ENCODE assay signal across 20 mouse cellular contexts in genomic region chr7:4518487-4518886, GRCm38 (mm10). TPM values are rescaled to one million over a fixed set of nuclear protein-coding genes. Genes with fewer than 3 reads are reported as not detected.
A peak's percentile ranks its signal among the peaks of the same experiment; 100 is the strongest.
DNase-seq lines count a peak whose midpoint lies in the region; ATAC-seq and TF ChIP-seq lines count a peak whose summit lies in the region.
"Had no signal": no experiment of that assay in that cellular context is flagged by ENCODE, and none has a peak within 500 bp of the region (broad histone marks: within the 10 kb centered on the region; RNA-seq: fewer than 3 reads in every experiment).

No protein-coding gene starts in this region.

- TF ChIP-seq POLR2A in lung, adult 2 months (IDR thresholded peaks at IDR 0.05; ENCODE audit: borderline replicate concordance, extremely low read depth, low read depth, low read length), result no peak

- no peak for DNase-seq in heart, embryonic 10.5 days (ENCODE audit: low spot score)
- DNase-seq in heart, adult 9 months (ENCODE audit: low spot score in 2 of 2), result no peak
- peak; percentile 22 for DNase-seq in G1E (ENCODE audit: low spot score)
- DNase-seq in naive thymus-derived CD4-positive, alpha-beta T cell, adult 2 months (ENCODE audit: low read depth), result peak; percentile 51
- DNase-seq in lung, adult 2 months, result no peak
- DNase-seq: cerebellum, postnatal 10 days; embryo, embryonic 11 days; gastrocnemius, postnatal 14 days; liver; lung, embryonic 14.5 days; lung, postnatal 4 days had no signal

- no peak for TF ChIP-seq CTCF in G1E (IDR thresholded peaks at IDR 0.05; ENCODE audit: low read depth, low read length)
- no peak for TF ChIP-seq CTCF in lung, adult 2 months (IDR thresholded peaks at IDR 0.05; ENCODE audit: insufficient read depth, low read length)

- 57% methylated on average over 1 of the region's 1 CpGs for WGBS in heart, embryonic 10.5 days
- 34% methylated on average over 1 of the region's 1 CpGs for WGBS in lung, adult 2 months

- peak overlapping the region; percentile 32; the same call in 1 of the 2 replicates for H3K4me3 ChIP-seq in heart, embryonic 10.5 days
- peak overlapping the region; percentile 5 for H3K4me3 ChIP-seq in megakaryocyte, embryonic 14.5 days (replicated peaks)
- no peak overlapping the region for H3K4me3 ChIP-seq in G1E (ENCODE audit: low read depth, low read length)
- H3K4me3 ChIP-seq in lung, adult 2 months (replicated peaks; ENCODE audit: extremely low read depth, low read depth, low read length), result no peak overlapping the region
- H3K4me3 ChIP-seq: embryonic facial prominence, embryonic 15.5 days; hindbrain, embryonic 12.5 days; kidney, embryonic 15.5 days; midbrain, embryonic 12.5 days; neural tube, embryonic 15.5 days had no signal

- no peak overlapping the region for H3K27ac ChIP-seq in heart, embryonic 10.5 days
- H3K27ac ChIP-seq: embryonic facial prominence, embryonic 15.5 days; hindbrain, embryonic 12.5 days; kidney, embryonic 15.5 days; midbrain, embryonic 12.5 days; neural tube, embryonic 15.5 days had no signal

- no peak; the same call in 1 of the 2 replicates for ATAC-seq in megakaryocyte, adult 5-6 weeks (ENCODE audit: poor library complexity, severe bottlenecking)
- peak; percentile 15; the same call in 1 of the 2 replicates for ATAC-seq in G1E (ENCODE audit: extremely low read depth, insufficient number of reproducible peaks, low FRiP score, poor library complexity, severe bottlenecking)
- ATAC-seq in erythroblast, adult 5-6 weeks (replicated peaks; ENCODE audit: low FRiP score, poor library complexity, severe bottlenecking), result no peak
- ATAC-seq: intestine, embryonic 16.5 days had no signal

- H3K4me1 ChIP-seq in heart, embryonic 10.5 days, result peaks cover 74% of the 10 kb centered on the region
- H3K4me1 ChIP-seq in megakaryocyte, embryonic 14.5 days, result peaks cover 73% of the 10 kb centered on the region
- peaks cover 14% of the 10 kb centered on the region for H3K4me1 ChIP-seq in G1E (ENCODE audit: insufficient read depth, low read depth, low read length)
- H3K4me1 ChIP-seq in lung, adult 2 months (ENCODE audit: control insufficient read depth, insufficient read depth, low read length), result no peaks in the 10 kb centered on the region

- H3K9me3 ChIP-seq in heart, embryonic 10.5 days, result no peaks in the 10 kb centered on the region; the same call in 1 of the 2 replicates
- H3K9me3 ChIP-seq in megakaryocyte, embryonic 14.5 days, result no peaks in the 10 kb centered on the region
- no peaks in the 10 kb centered on the region for H3K9me3 ChIP-seq in G1E (replicated peaks)
- H3K9me3 ChIP-seq: embryonic facial prominence, embryonic 15.5 days; hindbrain, embryonic 12.5 days; kidney, embryonic 15.5 days; midbrain, embryonic 12.5 days; neural tube, embryonic 15.5 days had no signal

- H3K36me3 ChIP-seq in heart, embryonic 10.5 days, result peaks cover 26% of the 10 kb centered on the region
- no peaks in the 10 kb centered on the region for H3K36me3 ChIP-seq in megakaryocyte, embryonic 14.5 days (replicated peaks; ENCODE audit: low read length)
- no peaks in the 10 kb centered on the region for H3K36me3 ChIP-seq in G1E (replicated peaks)
- H3K36me3 ChIP-seq: embryonic facial prominence, embryonic 15.5 days; hindbrain, embryonic 12.5 days; kidney, embryonic 15.5 days; midbrain, embryonic 12.5 days; neural tube, embryonic 15.5 days had no signal

- H3K27me3 ChIP-seq in heart, embryonic 10.5 days (ENCODE audit: insufficient read depth, poor library complexity, severe bottlenecking), result peaks cover 9% of the 10 kb centered on the region; the same call in 1 of the 2 replicates
- H3K27me3 ChIP-seq in megakaryocyte, embryonic 14.5 days (replicated peaks), result peaks cover 12% of the 10 kb centered on the region
- H3K27me3 ChIP-seq in G1E (ENCODE audit: insufficient read depth, low read length), result peaks cover 41% of the 10 kb centered on the region
- H3K27me3 ChIP-seq: embryonic facial prominence, embryonic 15.5 days; kidney, embryonic 15.5 days had no signal

RNA-seq across cellular contexts. Expression of gene Tnnt1, which starts 2.3 kb away (rescaled TPM):
- 97.0 and 167 TPM in 2 replicates for polyA plus RNA-seq in heart, embryonic 10.5 days (2016; fragmentation: Nextera tagmentation; extraction: Ambion mirVana)
- polyA plus RNA-seq in megakaryocyte, embryonic 14.5 days (2012; ENCODE audit: insufficient read depth, low replicate concordance), result 38.2 TPM in 1 of 2 replicates, not detected in the other
- total RNA-seq in megakaryocyte, adult 5-6 weeks (2015), result 2.6 and 5.8 TPM in 2 replicates
- total RNA-seq in megakaryocyte, adult 5-6 weeks (2017), result 8.6 and 13.4 TPM in 2 replicates
- not detected in 2 replicates for total RNA-seq in G1E (2014; fragmentation: Nextera tagmentation)
- total RNA-seq in G1E (2017), result 0.17 TPM in 1 of 2 replicates, not detected in the other
- polyA plus RNA-seq in G1E (2012), result 0.22 and 0.35 TPM in 2 replicates
- 0.81 and 0.89 TPM in 2 replicates for polyA plus RNA-seq in lung, adult 2 months (2012; rRNA removed)
- 1.3 TPM in 1 of 2 replicates, not detected in the other for total RNA-seq in erythroblast, adult 5-6 weeks (2015; ENCODE audit: low replicate concordance)
- 3.8 and 7.2 TPM in 2 replicates for total RNA-seq in erythroblast, adult 5-6 weeks (2017; ENCODE audit: low replicate concordance)

RNA-seq across cellular contexts. Expression of gene Tnni3, which starts 5.5 kb away (rescaled TPM):
- 960 and 1,463 TPM in 2 replicates for polyA plus RNA-seq in heart, embryonic 10.5 days (2016; fragmentation: Nextera tagmentation; extraction: Ambion mirVana)
- polyA plus RNA-seq in megakaryocyte, embryonic 14.5 days (2012; ENCODE audit: insufficient read depth, low replicate concordance), result 3.9 TPM in 1 of 2 replicates, not detected in the other
- total RNA-seq in megakaryocyte, adult 5-6 weeks (2015), result 5.1 and 8.8 TPM in 2 replicates
- total RNA-seq in megakaryocyte, adult 5-6 weeks (2017), result 1.7 TPM in 1 of 2 replicates, not detected in the other
- not detected in 2 replicates for total RNA-seq in G1E (2014; fragmentation: Nextera tagmentation)
- 0.41 TPM in 1 of 2 replicates, not detected in the other for total RNA-seq in G1E (2017)
- polyA plus RNA-seq in G1E (2012), result 0.15 TPM in 1 of 2 replicates, not detected in the other
- polyA plus RNA-seq in lung, adult 2 months (2012; rRNA removed), result 428 and 438 TPM in 2 replicates
- not detected in 2 replicates for total RNA-seq in erythroblast, adult 5-6 weeks (2015; ENCODE audit: low replicate concordance)
- not detected in 2 replicates for total RNA-seq in erythroblast, adult 5-6 weeks (2017; ENCODE audit: low replicate concordance)

RNA-seq across cellular contexts. Expression of gene Dnaaf3, which starts 13.8 kb away (rescaled TPM):
- polyA plus RNA-seq in heart, embryonic 10.5 days (2016; fragmentation: Nextera tagmentation; extraction: Ambion mirVana), result 0.63 and 0.65 TPM in 2 replicates
- polyA plus RNA-seq in megakaryocyte, embryonic 14.5 days (2012; ENCODE audit: insufficient read depth, low replicate concordance), result 1.3 and 5.0 TPM in 2 replicates
- 1.3 TPM in 2 replicates for total RNA-seq in megakaryocyte, adult 5-6 weeks (2015)
- total RNA-seq in megakaryocyte, adult 5-6 weeks (2017), result 1.0 TPM in 2 replicates
- total RNA-seq in G1E (2014; fragmentation: Nextera tagmentation) (not detected in 2 replicates), G1E (2017) (not detected in 2 replicates)
- polyA plus RNA-seq in G1E (2012), result not detected in 2 replicates
- polyA plus RNA-seq in lung, adult 2 months (2012; rRNA removed), result 16.1 and 17.8 TPM in 2 replicates
- total RNA-seq in erythroblast, adult 5-6 weeks (2015; ENCODE audit: low replicate concordance), result 1.2 TPM in 1 of 2 replicates, not detected in the other
- total RNA-seq in erythroblast, adult 5-6 weeks (2017; ENCODE audit: low replicate concordance), result 0.28 TPM in 1 of 2 replicates, not detected in the other

RNA-seq across cellular contexts. Expression of gene Ppp1r12c, which starts 17.0 kb away (rescaled TPM):
- 30.9 and 46.0 TPM in 2 replicates for polyA plus RNA-seq in heart, embryonic 10.5 days (2016; fragmentation: Nextera tagmentation; extraction: Ambion mirVana)
- 267 and 1,249 TPM in 2 replicates for polyA plus RNA-seq in megakaryocyte, embryonic 14.5 days (2012; ENCODE audit: insufficient read depth, low replicate concordance)
- total RNA-seq in megakaryocyte, adult 5-6 weeks (2015), result 106 and 134 TPM in 2 replicates
- total RNA-seq in megakaryocyte, adult 5-6 weeks (2017), result 146 and 169 TPM in 2 replicates
- total RNA-seq in G1E (2014; fragmentation: Nextera tagmentation), result 91.9 and 100 TPM in 2 replicates
- total RNA-seq in G1E (2017), result 91.1 and 99.8 TPM in 2 replicates
- 135 and 173 TPM in 2 replicates for polyA plus RNA-seq in G1E (2012)
- polyA plus RNA-seq in lung, adult 2 months (2012; rRNA removed), result 92.3 and 108 TPM in 2 replicates
- 37.2 and 45.3 TPM in 2 replicates for total RNA-seq in erythroblast, adult 5-6 weeks (2015; ENCODE audit: low replicate concordance)
- total RNA-seq in erythroblast, adult 5-6 weeks (2017; ENCODE audit: low replicate concordance), result 41.3 and 52.0 TPM in 2 replicates

RNA-seq across cellular contexts. Expression of gene Syt5, which starts 28.9 kb away (rescaled TPM):
- polyA plus RNA-seq in heart, embryonic 10.5 days (2016; fragmentation: Nextera tagmentation; extraction: Ambion mirVana), result 1.0 and 2.8 TPM in 2 replicates
- 2.6 TPM in 1 of 2 replicates, not detected in the other for polyA plus RNA-seq in megakaryocyte, embryonic 14.5 days (2012; ENCODE audit: insufficient read depth, low replicate concordance)
- total RNA-seq in megakaryocyte, adult 5-6 weeks (2015), result not detected in 2 replicates
- not detected in 2 replicates for total RNA-seq in megakaryocyte, adult 5-6 weeks (2017)
- total RNA-seq in G1E (2014; fragmentation: Nextera tagmentation), result not detected in 2 replicates
- total RNA-seq in G1E (2017), result not detected in 2 replicates
- polyA plus RNA-seq in G1E (2012), result not detected in 2 replicates
- 12.6 and 13.8 TPM in 2 replicates for polyA plus RNA-seq in lung, adult 2 months (2012; rRNA removed)
- total RNA-seq in erythroblast, adult 5-6 weeks (2015; ENCODE audit: low replicate concordance), result 1.7 TPM in 1 of 2 replicates, not detected in the other
- total RNA-seq in erythroblast, adult 5-6 weeks (2017; ENCODE audit: low replicate concordance), result not detected in 2 replicates

Comparison
In these comparisons a context has a peak if more than half of its experiments do, and no peak if none do; other contexts are left out.
1. DNase-seq: peak in G1E (single experiment) and naive thymus-derived CD4-positive, alpha-beta T cell, adult 2 months (single experiment); none in heart, embryonic 10.5 days (single experiment), heart, adult 9 months (0 of 2) and lung, adult 2 months (single experiment).
2. H3K4me3 ChIP-seq: peak in heart, embryonic 10.5 days (single experiment) and megakaryocyte, embryonic 14.5 days (single experiment); none in G1E (single experiment) and lung, adult 2 months (single experiment).
3. RNA of gene Tnni3, which starts 5.5 kb away (polyA plus RNA-seq): 960 to 1,463 TPM in heart, embryonic 10.5 days and 428 to 438 TPM in lung, adult 2 months; 3.9 TPM in megakaryocyte, embryonic 14.5 days and 0.15 TPM in G1E; every median in the first group is over 10 times any median in the second.